Mouse (Mus musculus) neural tube, embryonic 11.5 days (tissue): ENCODE measurements around the gene Vmn1r220. TPM values are rescaled to one million over a fixed set of nuclear protein-coding genes. Genes with fewer than 3 reads are reported as not detected.
"Not testable (repeated sequence)": the region's sequence is repeated elsewhere in the genome, so short reads cannot be mapped to it uniquely, and the experiment has no call there.

Experiments used
- ATAC-seq: fragments of 200-750 bp; cut with Nextera tagmentation; 2 replicates; pipeline ENCODE4 v1.8.0; 2017; ENCODE audit warnings: moderate number of reproducible peaks, mild to moderate bottlenecking, moderate TSS enrichment, moderate library complexity; ENCODE audit not compliant: insufficient read depth, low FRiP score, low TSS enrichment
- DNase-seq: peaks from one replicate; pipeline ENCODE4 v3.0.0-alpha.2; 2015; ENCODE audit warnings: low spot score
- H3K27ac ChIP-seq: fragments of 300-500 bp; sonication (generic); 2 replicates; pipeline ENCODE4 v1.5.1; 2014; ENCODE audit warnings: low read depth, mild to moderate bottlenecking, low read length
- H3K27me3 ChIP-seq: fragments of 300-500 bp; sonication (generic); 2 replicates; pipeline ENCODE4 v1.6.1; 2014; ENCODE audit warnings: mild to moderate bottlenecking, low read length, mixed read lengths; ENCODE audit not compliant: control insufficient read depth, insufficient read depth
- H3K36me3 ChIP-seq: fragments of 300-500 bp; sonication (generic); 2 replicates; pipeline ENCODE4 v1.6.1; 2014; ENCODE audit warnings: mild to moderate bottlenecking, low read length, moderate library complexity, mixed read lengths; ENCODE audit not compliant: control insufficient read depth, insufficient read depth
- H3K4me1 ChIP-seq: fragments of 300-500 bp; sonication (generic); 2 replicates; pipeline ENCODE4 v1.6.1; 2014; ENCODE audit warnings: low read length, mixed read lengths; ENCODE audit not compliant: control insufficient read depth, insufficient read depth
- H3K4me2 ChIP-seq: fragments of 300-500 bp; sonication (generic); 2 replicates; pipeline ENCODE4 v1.6.1; 2014; ENCODE audit warnings: low read depth, mild to moderate bottlenecking, moderate library complexity
- H3K4me3 ChIP-seq: fragments of 300-500 bp; sonication (generic); 2 replicates; pipeline ENCODE4 v1.5.1; 2014; ENCODE audit warnings: low read depth, low read length
- H3K9ac ChIP-seq: fragments of 300-500 bp; sonication (generic); 2 replicates; pipeline ENCODE4 v1.6.1; 2014; ENCODE audit warnings: mild to moderate bottlenecking, low read length
- H3K9me3 ChIP-seq: fragments of 300-500 bp; sonication (generic); 2 replicates; pipeline ENCODE4 v1.6.1; 2016; ENCODE audit warnings: low read length; ENCODE audit not compliant: control insufficient read depth
- WGBS: fragments of 180-500 bp; shearing (Covaris S2); extraction: QIAGEN DNeasy Blood & Tissue Kit; methylation state at CpG from one replicate; pipeline ENCODE4 v1.1.7; 2014; 5-methylcytosine and 5-hydroxymethylcytosine counted together
- polyA plus RNA-seq: library from polyadenylated mRNA; unstranded; fragments of >200 nt; fragmentation: Nextera tagmentation; extraction: Ambion mirVana; gene quantifications from 2 replicates; pipeline ENCODE4 v1.2.1, GENCODE M21; 2014

The Vmn1r220 gene
- not detected in 2 replicates for polyA plus RNA-seq

GRCm38 (mm10) chr13:23187875-23188274 is at the start of gene Vmn1r220:
Gene Vmn1r220, minus strand, starts transcription at chr13:23187975.
- Histone ChIP-seq H3K36me3 (no peaks in the 10 kb centered on the region), H3K4me2 (no peak within 1 kb of the TSS), H3K27ac (no peak within 1 kb of the TSS), H3K9ac (no peak within 1 kb of the TSS), H3K4me3 (no peak within 1 kb of the TSS), H3K9me3 (no peaks in the 10 kb centered on the region), H3K27me3 (no peaks in the 10 kb centered on the region), H3K4me1 (no peaks in the 10 kb centered on the region)
- whole genome bisulfite sequencing: 89% methylated on average over 2 of the region's 2 CpGs
- ATAC-seq: no peak
- DNase-seq: no peak

- H3K9ac ChIP-seq, ATAC-seq, H3K27ac ChIP-seq, DNase-seq, H3K4me2 ChIP-seq, H3K36me3 ChIP-seq, H3K4me3 ChIP-seq, H3K27me3 ChIP-seq, H3K9me3 ChIP-seq, H3K4me1 ChIP-seq: not testable (repeated sequence)
Measured at GRCm38 (mm10) chr13:23235847-23236246, 48.1 kb upstream of the Vmn1r220 start, which contains the start of gene Vmn1r222. Gene Vmn1r222, minus strand, starts transcription at chr13:23235947.

GRCm38 (mm10) chr13:23213827-23214226 is 26.1 kb upstream of the Vmn1r220 start, which contains the start of gene Vmn1r221:
Gene Vmn1r221, plus strand, starts transcription at chr13:23214127.
- WGBS: 96% methylated on average over 2 of the region's 2 CpGs
- H3K9ac ChIP-seq, H3K4me2 ChIP-seq, DNase-seq, H3K4me1 ChIP-seq, H3K27me3 ChIP-seq, H3K9me3 ChIP-seq, H3K36me3 ChIP-seq, ATAC-seq, H3K27ac ChIP-seq, H3K4me3 ChIP-seq: not testable (repeated sequence)

DNA sequence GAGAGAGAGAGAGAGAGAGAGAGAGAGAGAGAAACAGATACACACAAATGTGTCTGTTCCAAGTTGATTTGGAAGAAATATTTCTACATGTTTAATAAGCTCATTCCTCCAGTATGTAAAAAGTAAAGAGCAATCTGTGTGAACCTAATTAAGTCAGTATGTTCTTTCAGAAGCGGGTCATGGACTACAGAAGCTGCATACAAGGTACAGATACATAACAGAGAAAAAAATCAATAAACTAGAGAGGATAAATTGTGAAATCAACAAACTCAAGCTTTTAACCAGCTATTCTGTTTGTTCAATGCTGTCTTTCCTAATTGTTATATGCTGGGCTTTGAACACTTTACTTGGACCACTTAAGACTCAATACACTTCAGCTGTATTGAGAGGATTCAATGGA is 16.1 kb upstream of the Vmn1r220 start:
- not testable (repeated sequence) for H3K9me3 ChIP-seq, H3K27ac ChIP-seq, H3K4me1 ChIP-seq, H3K36me3 ChIP-seq, ATAC-seq, H3K27me3 ChIP-seq, H3K9ac ChIP-seq, DNase-seq, H3K4me3 ChIP-seq, H3K4me2 ChIP-seq
- WGBS: 83% methylated on average over 1 of the region's 1 CpGs

DNA sequence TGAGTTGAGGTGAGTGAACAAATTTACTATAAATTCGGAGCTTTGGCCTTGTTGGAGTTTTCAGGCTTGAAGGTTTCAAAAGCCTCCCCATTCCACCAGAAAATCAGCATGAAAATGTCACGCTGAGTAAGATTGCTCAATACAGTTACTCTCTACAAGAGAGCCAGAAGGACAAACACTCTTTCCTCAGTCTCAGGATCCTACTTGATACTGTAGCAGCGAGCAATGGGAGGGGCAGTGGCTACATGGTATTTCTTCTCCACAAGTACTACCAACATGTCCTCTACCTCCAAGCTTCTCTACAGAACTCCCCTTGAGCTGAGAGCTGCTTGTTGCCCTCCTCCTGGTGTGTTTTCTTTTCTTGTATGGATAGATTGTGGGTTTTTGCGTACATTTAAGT is 21.3 kb downstream of the Vmn1r220 start:
- not testable (repeated sequence) for H3K9me3 ChIP-seq, H3K36me3 ChIP-seq, DNase-seq, ATAC-seq, H3K27ac ChIP-seq, H3K4me1 ChIP-seq, H3K4me2 ChIP-seq, H3K4me3 ChIP-seq, H3K27me3 ChIP-seq, H3K9ac ChIP-seq
- WGBS: 83% methylated on average over 4 of the region's 4 CpGs

GRCm38 (mm10) chr13:23159012-23159411 is 28.8 kb downstream of the Vmn1r220 start, which contains the start of gene Vmn1r219:
Gene Vmn1r219, plus strand, starts transcription at chr13:23159312.
- no peak for DNase-seq
- no peak for ATAC-seq
- WGBS: 83% methylated on average over 4 of the region's 4 CpGs

DNA sequence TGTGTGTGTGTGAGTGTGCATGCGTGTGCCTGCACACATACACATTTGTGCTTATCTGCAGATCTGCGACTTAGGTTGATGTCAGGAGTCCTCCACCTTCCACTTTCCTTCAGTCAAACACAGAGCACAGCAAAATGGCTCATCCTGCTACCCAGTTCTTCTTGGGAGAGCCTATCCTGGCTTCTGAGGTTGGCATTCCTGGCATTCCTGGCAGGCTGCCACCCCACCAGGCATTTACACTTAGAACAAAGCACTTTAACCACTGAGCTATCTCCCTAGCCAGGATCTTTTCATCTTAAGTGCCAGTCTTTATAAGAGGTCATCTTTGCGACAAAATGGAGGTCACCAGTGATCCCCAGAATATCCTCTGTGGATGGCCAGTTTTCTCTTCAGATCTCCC is 29.9 kb downstream of the Vmn1r220 start:
- Histone ChIP-seq H3K27ac (no peak overlapping the region), H3K4me2 (no peak overlapping the region), H3K36me3 (no peaks in the 10 kb centered on the region), H3K27me3 (no peaks in the 10 kb centered on the region), H3K4me1 (no peaks in the 10 kb centered on the region), H3K9ac (no peak overlapping the region), H3K4me3 (no peak overlapping the region), H3K9me3 (no peaks in the 10 kb centered on the region)
- WGBS: 89% methylated on average over 3 of the region's 3 CpGs
- ATAC-seq (no peak), DNase-seq (no peak)

More at GRCm38 (mm10) chr13:23159012-23159411, 28.8 kb downstream of the Vmn1r220 start, which contains the start of gene Vmn1r219:
- H3K27me3 ChIP-seq: no peaks in the 10 kb centered on the region
- no peak within 1 kb of the TSS for H3K9ac ChIP-seq
- H3K36me3 ChIP-seq: no peaks in the 10 kb centered on the region
- no peak within 1 kb of the TSS for H3K4me3 ChIP-seq
- no peaks in the 10 kb centered on the region for H3K9me3 ChIP-seq
- H3K27ac ChIP-seq: no peak within 1 kb of the TSS
- no peaks in the 10 kb centered on the region for H3K4me1 ChIP-seq
- H3K4me2 ChIP-seq: no peak within 1 kb of the TSS

DNA sequence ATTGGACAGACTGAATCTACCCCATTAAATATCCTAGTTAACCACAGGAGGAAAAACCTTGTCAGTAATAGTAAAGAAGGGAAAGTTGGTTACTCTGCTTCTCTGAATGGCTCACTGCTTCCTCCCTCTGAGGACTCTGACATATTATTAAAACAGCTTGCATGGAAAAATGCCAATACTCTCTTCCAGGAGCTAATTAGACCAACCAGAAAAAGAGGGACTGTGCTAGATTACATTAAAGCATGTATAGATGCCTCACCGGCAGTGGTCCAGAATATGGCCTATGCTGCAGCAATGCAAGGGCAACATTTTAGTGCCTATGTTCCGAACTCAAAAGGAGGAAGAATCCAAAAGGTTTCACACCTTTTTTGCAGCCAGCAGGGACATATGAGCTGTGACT is 48.9 kb downstream of the Vmn1r220 start:
- H3K4me3 ChIP-seq: no peak overlapping the region
- H3K4me1 ChIP-seq: no peaks in the 10 kb centered on the region
- H3K4me2 ChIP-seq: no peak overlapping the region
- no peak for ATAC-seq
- WGBS: 96% methylated on average over 2 of the region's 2 CpGs
- no peaks in the 10 kb centered on the region for H3K27me3 ChIP-seq
- no peaks in the 10 kb centered on the region for H3K9me3 ChIP-seq
- no peak overlapping the region for H3K9ac ChIP-seq
- no peak overlapping the region for H3K27ac ChIP-seq
- no peaks in the 10 kb centered on the region for H3K36me3 ChIP-seq
- no peak for DNase-seq

GRCm38 (mm10) chr13:23133501-23133900 is 54.3 kb downstream of the Vmn1r220 start:
- H3K9ac ChIP-seq: no peak overlapping the region
- H3K4me3 ChIP-seq: no peak overlapping the region
- no peaks in the 10 kb centered on the region for H3K4me1 ChIP-seq
- DNase-seq: no peak
- ATAC-seq: no peak
- no peaks in the 10 kb centered on the region for H3K9me3 ChIP-seq
- 63% methylated on average over 1 of the region's 1 CpGs for WGBS
- no peaks in the 10 kb centered on the region for H3K36me3 ChIP-seq
- H3K27me3 ChIP-seq: no peaks in the 10 kb centered on the region
- H3K27ac ChIP-seq: no peak overlapping the region
- H3K4me2 ChIP-seq: no peak overlapping the region
